Mouse (Mus musculus) regulatory T cell (primary cell): Measurements from ENCODE around the gene Rab3gap1.

Experiments
- in situ Hi-C: fragments of 300-600 bp; cut with MboI, MseI; formaldehyde crosslinking; loops from one replicate; pipeline ENCODE4 v1.15.1; 2025; ENCODE audit warnings: high pct_unique_total_duplicates

Rab3gap1 gene

GRCm38 (mm10) chr1:127915802-127916201 is 47.2 kb downstream of the Rab3gap1 start:
- in situ Hi-C loops = no loop called here

- in situ Hi-C loops = no loop called here
These were observed 64.8 kb downstream of the Rab3gap1 start for GRCm38 (mm10) chr1:127933405-127933804.

DNA sequence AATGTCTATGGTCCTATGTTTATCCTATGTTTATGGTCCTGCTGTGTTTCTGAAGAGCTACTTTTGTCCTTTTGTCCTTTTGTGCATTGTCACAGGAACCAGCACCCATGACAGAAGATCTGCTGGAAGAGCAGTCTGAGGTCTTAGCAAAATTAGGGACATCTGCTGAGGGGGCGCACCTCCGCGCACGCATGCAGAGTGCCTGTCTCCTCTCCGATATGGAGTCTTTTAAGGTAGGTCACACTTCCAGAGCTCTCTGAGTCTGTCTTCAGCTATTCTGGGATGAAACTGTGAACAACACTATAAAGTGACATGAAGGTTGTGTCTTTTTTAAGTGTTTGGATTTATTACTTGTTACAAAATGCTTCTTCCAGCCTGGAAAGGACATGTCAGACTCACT is 65.7 kb downstream of the Rab3gap1 start:
- in situ Hi-C loops = no loop called here

DNA sequence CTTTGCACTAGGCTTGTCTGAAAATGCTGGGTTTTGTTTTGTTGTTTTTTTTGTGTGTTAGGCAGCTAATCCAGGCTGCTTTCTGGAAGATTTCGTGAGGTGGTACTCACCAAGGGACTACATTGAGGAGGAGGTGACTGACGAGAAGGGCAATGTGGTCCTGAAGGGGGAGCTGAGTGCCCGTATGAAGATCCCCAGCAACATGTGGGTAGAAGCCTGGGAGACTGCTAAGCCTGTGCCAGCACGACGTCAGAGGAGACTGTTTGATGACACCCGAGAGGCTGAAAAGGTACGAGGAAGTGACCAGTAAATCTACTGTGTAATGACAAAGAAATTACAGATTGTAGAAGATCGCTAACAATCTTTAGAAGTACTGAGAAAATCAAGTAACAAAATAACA is 68.7 kb downstream of the Rab3gap1 start:
- in situ Hi-C loops = no loop called here

GRCm38 (mm10) chr1:127942231-127942630 is 73.7 kb downstream of the Rab3gap1 start:
- in situ Hi-C loops = no loop called here

GRCm38 (mm10) chr1:127943516-127943915 is 74.9 kb downstream of the Rab3gap1 start:
- in situ Hi-C loops = no loop called here

DNA sequence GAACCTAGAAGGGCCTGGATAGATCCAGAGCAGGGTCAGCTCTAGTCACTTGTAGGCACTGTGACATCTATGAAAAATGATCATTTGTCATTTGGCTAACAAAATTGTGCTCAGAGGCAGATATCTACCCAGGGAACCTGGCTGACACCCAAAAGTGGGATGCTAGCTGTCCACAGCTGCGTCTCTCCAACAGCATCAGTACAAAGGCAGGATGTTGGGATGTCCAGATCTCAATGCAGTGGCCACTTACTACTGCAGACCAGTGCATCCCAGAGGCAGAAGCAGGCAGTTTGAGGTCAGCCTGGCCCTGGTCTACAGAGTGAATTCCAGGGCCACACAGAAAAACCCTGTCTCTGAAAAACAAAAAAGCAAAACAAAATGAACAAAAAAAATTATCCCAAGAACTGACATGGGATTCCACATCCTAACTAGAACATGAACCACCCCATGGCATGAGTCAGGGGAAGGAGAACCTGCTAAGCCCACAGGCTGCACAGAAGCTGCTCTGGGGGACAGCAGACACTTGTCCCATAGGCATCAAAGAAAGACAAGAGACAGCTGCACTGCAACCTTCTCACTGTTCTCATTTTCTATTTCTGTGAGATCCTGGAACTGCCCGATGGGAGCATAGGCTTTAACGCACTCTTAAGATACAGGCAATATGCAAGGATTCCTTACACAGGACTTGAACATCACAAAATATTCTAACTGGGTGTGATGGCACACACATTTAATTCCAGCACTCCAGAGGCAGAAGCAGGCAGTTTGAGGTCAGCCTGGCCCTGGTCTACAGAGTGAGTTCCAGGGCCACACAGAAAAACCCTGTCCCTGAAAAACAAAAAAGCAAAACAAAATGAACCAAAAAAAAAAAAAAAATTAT is 77.4 kb downstream of the Rab3gap1 start:
- in situ Hi-C loops = no loop called here

- in situ Hi-C loops = no loop called here
These were observed 78.2 kb downstream of the Rab3gap1 start for GRCm38 (mm10) chr1:127946615-127947249.

DNA sequence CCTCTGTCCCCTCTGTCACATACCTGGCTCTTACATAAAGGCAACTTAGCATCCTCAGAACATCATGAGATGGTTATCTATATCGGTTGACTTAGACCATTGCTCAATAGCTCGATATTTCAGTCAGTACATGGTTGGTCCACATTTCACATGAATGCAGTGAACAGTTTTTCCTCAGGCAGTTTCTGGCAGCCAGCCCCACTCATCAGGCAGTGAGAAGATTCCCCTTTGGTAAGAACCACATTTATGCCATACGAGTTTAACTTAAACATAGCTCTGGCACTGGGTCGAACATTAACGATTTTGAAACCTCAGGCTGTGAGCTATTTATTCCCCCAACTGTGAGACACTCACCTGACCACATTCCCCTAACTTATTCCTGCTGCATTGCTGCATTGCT is 80.2 kb downstream of the Rab3gap1 start:
- in situ Hi-C loops = no loop called here

DNA sequence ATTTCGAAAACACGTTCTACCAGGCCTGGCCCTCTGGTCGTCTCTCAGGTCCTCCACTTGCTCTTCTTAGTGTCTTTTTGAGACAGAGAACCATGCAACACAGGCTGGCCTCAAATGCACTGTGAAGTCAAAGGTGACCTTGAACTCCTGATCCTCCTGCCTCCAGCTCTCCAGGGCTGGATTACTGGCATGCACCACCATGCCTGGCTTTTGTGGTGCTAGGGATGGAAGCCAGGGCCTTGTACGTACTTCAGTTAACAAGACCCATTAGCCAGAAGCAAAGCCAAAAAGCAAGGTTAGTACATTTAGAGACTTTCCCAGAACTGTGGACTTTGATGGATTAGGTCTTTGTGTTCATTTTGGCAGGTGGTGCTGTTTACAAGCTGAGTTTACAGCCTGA is 83.7 kb downstream of the Rab3gap1 start:
- in situ Hi-C loops = loop anchor here (10.0 kb wide), 1 partner anchor 457 kb away; no protein-coding TSS in a partner anchor

DNA sequence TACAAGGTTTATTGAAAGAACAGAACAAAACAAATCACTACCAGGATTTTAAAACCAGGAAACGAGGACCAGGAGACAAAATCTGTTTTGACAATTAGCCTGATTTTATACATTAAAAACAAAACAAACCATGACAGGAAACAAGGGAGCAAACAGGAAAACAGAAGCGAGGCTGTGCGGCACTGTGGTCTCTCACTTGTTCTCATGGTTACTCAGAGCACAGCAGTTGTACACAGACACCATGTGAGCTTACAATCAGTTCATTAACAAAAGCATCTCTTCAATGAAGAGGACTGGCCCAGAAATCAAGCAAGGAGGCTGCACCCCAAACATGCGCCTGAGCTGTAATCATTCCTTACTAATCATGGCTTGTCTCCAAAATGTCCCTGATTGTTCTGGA is 85.6 kb downstream of the Rab3gap1 start:
- in situ Hi-C loops = loop anchor here (10.0 kb wide), 1 partner anchor 459 kb away; no protein-coding TSS in a partner anchor

- in situ Hi-C loops = loop anchor here (10.0 kb wide), 1 partner anchor 460 kb away; no protein-coding TSS in a partner anchor
These were observed 86.2 kb downstream of the Rab3gap1 start for GRCm38 (mm10) chr1:127954800-127955199.

DNA sequence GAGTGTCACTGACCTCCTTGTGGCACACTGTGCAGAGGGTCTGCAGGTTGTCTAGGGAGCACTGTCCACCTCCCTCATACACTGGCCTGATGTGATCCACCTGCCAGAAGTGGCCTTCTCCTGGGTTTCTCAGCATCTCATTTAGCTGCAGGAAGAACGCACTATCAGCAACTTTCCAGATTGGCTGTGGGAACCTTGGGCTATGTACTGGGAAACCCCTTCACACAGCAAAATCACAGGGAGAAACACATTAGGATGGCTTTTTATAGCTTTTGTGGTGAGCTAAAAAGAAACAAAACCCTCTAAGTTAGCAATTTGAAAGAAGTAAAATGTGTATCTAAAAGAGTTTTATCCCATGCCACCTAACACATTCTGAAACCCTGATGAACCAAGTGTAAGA is 88.0 kb downstream of the Rab3gap1 start:
- in situ Hi-C loops = loop anchor here (10.0 kb wide), 1 partner anchor 462 kb away; no protein-coding TSS in a partner anchor

DNA sequence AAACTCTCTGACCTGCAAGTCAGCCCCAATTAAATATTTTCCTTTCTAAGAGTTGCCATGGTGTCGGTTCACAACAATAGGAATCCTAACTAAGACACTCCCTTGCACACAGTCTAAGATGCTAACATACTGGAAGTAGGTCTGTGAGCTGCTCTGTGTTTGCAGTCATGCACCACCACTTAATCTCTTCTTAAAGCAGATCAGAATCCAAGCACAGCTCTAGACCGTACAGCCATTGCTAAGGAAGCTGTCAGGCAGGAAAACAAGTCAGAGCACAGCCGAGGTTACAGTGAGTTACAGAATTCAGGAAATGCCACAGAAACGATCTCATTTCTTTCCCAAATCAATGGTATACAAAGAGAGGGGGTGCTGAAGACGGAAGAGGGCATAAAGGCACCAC is 90.2 kb downstream of the Rab3gap1 start:
- in situ Hi-C loops = loop anchor here (10.0 kb wide), 1 partner anchor 464 kb away; no protein-coding TSS in a partner anchor

DNA sequence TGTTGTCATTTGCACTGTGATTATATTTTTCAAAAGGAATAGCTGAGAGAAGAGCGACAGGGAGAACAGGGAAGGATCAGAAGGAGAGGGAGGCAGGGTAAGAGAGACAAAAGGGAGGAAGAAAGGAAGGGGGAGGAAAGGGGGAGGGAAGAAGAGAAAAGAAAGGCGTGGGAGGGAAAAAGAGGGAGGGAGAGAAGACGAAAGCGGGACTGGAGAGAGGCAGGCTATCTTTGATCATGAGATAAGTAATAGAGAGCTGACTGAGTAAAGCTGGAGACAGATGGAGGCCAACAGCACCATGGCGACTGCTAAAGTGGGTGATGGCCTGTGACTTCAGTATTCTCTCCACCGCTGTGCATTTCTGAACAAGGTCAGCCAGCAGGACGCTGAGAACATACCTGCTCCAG is 90.7 kb downstream of the Rab3gap1 start:
- in situ Hi-C loops = loop anchor here (10.0 kb wide), 1 partner anchor 465 kb away; no protein-coding TSS in a partner anchor

DNA sequence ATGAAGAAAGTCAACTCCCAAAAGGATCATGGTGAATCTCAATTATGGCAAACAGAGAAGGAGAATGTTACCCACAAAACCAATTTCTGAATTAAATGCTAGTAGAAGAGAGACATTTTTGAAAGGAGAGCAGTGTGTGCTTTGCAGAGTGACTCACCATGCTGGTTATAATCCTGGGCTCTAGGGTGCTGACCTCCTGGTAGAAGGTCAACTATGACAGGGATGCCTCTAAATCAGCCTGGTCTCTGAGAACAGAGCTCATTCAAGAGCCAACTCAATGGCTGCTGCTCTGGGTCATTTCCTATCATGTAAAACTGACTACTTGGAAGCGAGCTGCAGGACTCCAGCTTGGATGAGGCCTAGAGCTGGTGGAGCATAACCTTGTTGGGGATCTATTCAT is 92.6 kb downstream of the Rab3gap1 start:
- in situ Hi-C loops = no loop called here

DNA sequence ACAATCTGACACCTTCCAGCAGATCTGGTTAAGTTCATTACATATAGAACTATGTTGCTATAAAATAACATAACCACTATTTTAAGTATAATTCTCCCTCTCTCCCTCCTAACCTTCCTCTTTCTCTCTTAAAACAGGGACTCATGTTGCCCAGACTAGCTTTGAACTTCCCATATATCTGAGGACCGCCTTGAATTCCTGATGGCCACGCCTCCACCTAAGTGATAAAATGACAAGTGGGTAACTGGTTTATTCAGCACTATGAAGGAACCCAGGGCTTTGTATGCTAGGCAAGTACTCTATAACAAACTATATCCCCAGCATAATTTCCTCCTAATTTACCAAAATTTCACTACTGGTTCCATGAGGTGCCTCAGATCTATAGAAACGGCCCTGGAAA is 94.8 kb downstream of the Rab3gap1 start:
- in situ Hi-C loops = no loop called here

DNA sequence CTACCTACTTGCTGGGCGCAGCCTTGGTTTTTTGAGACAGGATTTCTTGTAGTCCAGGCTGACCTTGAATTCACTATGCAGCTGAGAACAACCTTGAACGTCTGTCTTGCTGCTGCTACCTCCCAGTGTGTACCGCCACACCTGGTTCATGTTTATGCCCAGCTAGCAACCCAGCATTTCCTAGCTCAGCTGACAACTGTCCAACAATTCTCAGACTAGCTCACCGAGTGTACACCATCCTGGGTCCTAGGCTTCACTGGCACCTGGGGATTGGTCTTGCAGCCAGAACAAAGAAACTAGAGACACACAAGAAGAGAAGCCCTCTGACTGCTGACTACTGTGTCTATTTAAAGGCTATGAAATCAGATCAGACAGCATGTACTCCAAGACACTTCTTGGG is 102.3 kb downstream of the Rab3gap1 start:
- in situ Hi-C loops = no loop called here

DNA sequence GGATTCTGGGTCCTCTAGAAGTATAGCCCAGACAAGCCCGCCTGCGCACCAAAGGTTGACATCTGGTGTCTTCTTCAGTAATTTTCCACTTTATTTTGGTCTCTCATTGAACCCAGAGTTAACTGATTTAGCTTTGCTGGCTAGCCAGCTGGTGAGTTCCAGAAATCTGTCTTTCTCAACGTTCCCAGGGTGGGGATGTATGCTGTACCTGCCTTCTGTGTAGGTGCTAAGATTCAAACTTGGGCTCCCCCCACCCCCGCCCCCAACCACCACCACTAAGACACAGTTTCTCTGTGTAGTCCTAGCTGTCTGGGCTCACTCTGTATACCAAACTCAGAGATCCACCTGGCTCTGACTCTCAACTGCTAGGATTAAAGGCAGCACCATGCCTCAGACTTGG is 105.5 kb downstream of the Rab3gap1 start:
- in situ Hi-C loops = no loop called here

DNA sequence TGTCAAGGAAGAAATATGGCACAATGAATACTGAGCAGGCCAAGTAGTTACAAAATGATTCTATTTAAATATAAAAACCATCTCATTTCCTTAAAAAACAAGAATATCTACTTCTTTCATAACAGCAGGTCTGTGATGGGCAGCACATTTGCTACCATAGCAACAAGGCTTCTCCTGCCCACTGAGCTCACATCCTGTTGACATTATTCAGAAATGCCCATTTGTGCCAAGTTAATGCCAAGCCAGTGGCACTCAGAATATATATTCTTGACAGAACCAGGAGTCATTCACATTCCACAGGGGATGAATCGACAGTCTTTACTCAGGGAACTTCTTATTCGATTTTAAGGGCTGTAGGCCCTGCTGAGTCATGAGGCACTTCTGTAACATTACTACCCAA is 107.1 kb downstream of the Rab3gap1 start:
- in situ Hi-C loops = no loop called here

DNA sequence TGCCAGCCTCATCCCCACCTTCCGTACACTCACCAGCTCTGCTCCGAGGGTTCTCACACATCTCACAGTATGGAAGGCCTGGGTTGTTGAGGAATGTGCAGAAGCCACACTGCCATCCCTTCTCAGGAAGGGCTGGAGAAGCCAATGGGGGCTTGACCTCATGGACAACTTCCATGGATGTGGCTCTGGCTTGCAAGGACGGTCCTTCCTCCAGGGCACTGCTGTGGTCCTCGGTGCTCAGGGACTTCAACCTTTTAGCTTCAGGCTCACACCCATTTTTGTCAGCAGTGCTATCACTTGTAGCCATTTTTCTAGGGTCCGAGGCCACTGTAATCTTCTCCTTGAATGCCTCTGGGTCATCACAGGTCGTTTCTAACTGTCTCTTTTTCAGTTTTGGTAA is 107.5 kb downstream of the Rab3gap1 start:
- in situ Hi-C loops = no loop called here

GRCm38 (mm10) chr1:127978125-127978524 is 109.6 kb downstream of the Rab3gap1 start:
- in situ Hi-C loops = no loop called here
